Mouse (Mus musculus) right cerebral cortex, postnatal 4 days (tissue): Measurements from ENCODE around the gene Sertad2.
A peak's percentile ranks its signal among the peaks of the same experiment; 100 is the strongest.

Experiments
- DNase-seq: peaks from one replicate; pipeline ENCODE4 v3.0.0-alpha.2; 2022

Gene Sertad2

GRCm38 (mm10) chr11:20542739-20543452 is at the start of gene Sertad2:
TSS of gene Sertad2 (plus strand) at chr11:20543253.
- DNase-seq, result peak; percentile 99

DNA sequence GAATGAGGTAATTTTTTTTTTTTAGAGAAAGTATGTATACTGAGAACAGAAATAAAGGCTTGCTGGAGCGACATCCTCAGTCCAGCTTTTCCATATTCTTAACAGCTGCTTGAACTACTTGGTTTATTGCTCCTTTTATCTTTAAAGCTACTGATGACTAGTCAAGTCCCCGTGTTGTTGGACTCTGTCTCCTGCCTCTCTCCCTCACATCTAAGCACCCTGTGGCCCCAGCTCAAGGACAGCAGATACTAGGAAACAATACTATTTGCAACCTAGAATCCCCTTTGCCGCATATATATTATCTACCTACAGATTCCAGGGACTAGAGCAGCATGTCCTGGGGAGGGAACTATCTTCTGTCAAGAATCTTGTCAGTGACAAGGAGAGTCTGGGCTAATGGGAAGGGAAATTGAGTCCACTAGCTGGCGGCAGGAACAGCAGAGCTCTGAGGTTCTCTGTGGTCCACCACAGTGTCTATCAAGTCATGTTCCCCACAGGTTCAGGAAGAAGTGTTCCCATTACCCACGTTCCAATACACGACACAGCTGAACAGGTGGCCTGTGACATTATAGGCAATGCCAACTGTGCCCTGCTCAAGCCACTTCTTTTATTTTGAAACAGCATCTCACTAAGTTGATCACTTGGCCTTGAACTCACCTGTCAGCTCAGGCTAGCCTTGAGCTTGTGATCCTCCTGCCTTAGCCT is 49.0 kb upstream of the Sertad2 start:
- no peak for DNase-seq

- no peak for DNase-seq
Measured at GRCm38 (mm10) chr11:20500516-20500915, 42.5 kb upstream of the Sertad2 start.

- no peak for DNase-seq
Measured at GRCm38 (mm10) chr11:20501160-20501955, 41.7 kb upstream of the Sertad2 start.

DNA sequence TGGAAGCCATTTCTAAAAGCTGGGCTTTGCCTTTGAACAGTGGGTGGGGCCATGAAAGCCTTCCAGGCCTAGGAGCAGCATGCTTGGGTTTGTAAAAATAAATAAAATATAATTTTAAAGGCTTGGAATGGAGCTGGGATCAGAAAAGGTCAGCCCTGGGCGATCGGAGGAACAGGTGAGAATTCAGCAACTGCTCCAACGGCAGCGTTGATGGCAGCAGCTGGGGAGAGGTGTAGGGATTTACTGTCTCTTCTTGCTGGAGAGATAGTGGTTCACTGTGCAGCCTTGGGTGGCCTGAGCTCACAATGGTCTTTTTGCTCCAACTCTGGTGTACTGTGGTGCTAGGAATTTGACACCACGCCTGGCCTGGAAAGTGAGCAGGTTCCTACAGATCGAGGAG is 29.5 kb upstream of the Sertad2 start:
- DNase-seq, result no peak

DNA sequence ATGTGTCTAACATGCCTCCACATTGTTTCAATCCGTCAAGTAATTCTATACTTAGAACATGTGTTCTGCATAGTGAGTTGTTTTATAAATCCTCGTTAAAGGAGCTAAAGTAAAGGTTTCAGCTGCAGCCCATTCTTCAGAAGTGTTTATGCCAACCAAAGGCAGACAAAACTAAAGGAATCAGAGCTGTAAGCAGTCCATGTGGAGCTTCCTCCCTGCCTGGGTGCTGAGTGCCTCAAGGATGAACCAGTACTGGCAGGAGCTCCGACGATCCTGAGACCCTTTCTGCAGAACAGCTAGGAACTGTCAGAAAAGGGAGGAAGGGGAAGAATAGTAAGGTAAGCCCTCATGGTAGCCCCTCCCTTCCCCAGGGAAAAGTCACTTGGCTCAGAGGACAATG is 28.3 kb upstream of the Sertad2 start:
- DNase-seq, result no peak

DNA sequence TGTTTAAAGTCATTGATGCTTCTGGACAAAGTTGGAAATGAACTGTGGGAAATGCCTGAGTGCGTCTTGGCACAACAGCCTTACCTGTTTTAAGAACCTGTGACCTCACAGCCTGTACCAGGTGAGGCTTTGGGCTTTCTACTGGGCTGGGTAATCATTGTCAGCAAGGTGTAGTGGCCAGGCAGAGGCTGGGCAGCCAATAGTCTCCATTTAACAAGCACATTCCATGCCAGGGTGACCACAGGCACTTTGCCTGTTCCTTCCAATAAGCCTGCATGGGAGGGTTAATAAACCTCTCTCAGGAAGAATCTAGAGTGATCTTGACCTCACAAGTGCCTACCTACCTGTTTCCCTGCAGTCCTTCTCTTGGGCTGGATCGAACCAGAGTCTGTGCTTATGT is 21.7 kb upstream of the Sertad2 start:
- DNase-seq, result no peak

- DNase-seq, result no peak
Measured at GRCm38 (mm10) chr11:20522750-20523149, 20.3 kb upstream of the Sertad2 start.

DNA sequence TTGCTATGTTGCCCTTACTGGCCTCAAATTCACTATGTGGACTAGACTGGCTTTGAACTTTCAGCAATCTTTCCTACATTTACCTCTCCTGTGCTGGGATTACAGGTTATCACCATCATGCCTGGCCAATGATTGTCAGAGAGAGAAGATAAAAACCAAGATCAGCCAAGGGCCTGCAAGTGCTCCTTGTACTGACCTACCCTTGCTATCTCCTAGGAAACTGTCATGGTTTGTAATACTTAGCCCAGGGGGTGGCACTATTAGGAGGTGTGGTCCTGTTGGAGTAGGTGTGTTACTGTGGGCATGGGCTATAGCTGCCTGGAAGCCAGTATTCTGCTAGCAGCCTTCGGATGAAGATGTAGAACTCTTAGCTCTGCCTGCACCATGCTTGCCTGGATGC is 18.6 kb upstream of the Sertad2 start:
- no peak for DNase-seq

- no peak for DNase-seq
Measured at GRCm38 (mm10) chr11:20525909-20526308, 17.1 kb upstream of the Sertad2 start.

DNA sequence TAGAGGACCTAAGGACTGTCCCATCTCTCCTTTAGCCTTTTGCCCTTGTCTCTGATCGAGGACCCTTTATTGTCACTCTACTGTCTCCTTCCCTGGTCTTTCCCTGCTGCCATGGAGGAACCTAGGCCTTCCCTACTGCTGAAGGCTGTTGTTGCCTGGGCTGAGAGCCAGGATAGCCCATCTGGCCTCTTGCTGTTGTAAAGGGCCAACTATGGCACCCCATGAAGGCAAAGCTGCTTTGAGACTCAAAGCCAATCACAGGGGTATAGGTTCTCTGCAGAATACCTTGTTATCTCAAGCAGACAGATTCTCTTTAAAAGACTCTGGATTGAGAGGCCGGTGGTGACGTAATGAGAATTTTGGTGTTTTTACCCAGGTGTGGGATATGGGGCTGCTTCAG is 15.2 kb upstream of the Sertad2 start:
- DNase-seq, result no peak

- no peak for DNase-seq
Measured at GRCm38 (mm10) chr11:20531682-20531991, 11.4 kb upstream of the Sertad2 start.

- DNase-seq, result peak; percentile 57
Measured at GRCm38 (mm10) chr11:20531992-20532881, 10.8 kb upstream of the Sertad2 start.

DNA sequence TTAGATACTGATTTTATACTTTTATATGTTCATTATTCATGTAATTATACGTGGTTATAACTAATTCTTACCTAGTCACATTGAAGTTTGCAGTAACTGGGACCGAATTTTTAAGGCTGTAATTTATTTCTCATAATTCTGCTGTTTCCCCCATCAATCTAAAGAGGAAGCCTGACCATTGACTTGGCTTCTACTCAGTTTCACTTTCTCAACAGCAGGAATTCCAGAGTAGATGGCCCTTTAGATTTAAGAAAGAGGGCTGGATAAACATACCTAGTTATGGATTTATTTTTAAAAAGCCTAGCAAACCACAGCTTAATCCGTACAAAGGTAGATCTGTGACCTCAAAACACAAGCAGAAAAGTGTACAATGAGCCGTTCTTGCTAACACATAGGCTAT is 9.8 kb upstream of the Sertad2 start:
- DNase-seq, result no peak

- no peak for DNase-seq
Measured at GRCm38 (mm10) chr11:20537221-20537620, 5.8 kb upstream of the Sertad2 start.

GRCm38 (mm10) chr11:20538496-20538895 is 4.6 kb upstream of the Sertad2 start:
- no peak for DNase-seq

GRCm38 (mm10) chr11:20541280-20541679 is 1.8 kb upstream of the Sertad2 start:
- DNase-seq, result no peak

- no peak for DNase-seq
Measured at GRCm38 (mm10) chr11:20541995-20542637, 937 bp upstream of the Sertad2 start.

DNA sequence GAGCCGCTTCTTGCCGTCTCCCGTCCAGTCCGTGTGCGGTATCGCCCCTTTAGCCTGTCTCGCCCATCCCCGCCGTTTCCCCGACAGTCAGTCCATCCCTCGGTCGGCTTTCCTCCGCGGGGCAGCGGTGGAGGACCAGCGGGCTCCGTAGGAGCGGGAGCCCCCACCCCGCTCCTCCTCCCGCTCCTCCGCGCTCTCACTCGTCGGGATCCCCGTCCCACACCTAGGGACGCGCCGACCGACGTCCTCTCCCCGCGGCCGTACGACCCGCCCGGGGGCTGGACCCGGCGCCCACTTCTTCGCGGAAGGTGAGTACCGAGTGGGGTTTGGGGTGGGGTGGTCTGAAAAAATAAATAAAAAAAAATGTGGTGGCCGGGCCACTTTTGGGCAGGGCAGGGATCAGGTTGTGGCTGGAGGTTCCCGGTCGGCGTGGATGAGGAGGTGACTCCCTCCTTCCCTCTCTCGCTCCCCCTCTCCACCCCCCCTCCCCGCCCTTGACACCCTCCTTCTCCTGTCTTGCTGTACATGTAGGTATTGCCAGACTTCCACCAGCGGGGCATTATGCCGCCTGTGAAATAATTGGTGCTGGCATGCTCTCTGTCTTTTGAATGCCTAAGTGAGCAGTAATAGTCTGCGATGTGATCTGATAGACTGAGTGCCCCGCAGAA is 534 bp downstream of the Sertad2 start:
- DNase-seq, result no peak

DNA sequence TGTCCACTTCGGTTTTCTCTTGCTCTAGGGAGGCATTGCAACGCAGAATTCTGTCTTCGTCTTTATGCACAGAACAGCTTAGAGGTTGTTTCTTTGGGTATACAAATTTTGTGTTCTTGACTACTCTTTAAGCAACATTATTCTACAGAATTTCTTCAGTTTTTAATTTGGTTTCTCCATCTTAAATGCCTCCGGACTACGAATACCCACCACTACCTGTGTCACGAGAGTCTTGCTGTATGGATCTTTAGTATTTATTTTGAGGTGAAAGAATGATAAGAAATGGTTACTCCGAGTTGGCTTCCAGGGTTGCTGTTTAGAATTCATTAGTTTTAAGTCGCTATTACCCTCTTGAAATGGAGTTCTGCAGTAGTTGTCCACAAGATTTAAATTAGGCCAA is 1.3 kb downstream of the Sertad2 start:
- DNase-seq, result no peak

DNA sequence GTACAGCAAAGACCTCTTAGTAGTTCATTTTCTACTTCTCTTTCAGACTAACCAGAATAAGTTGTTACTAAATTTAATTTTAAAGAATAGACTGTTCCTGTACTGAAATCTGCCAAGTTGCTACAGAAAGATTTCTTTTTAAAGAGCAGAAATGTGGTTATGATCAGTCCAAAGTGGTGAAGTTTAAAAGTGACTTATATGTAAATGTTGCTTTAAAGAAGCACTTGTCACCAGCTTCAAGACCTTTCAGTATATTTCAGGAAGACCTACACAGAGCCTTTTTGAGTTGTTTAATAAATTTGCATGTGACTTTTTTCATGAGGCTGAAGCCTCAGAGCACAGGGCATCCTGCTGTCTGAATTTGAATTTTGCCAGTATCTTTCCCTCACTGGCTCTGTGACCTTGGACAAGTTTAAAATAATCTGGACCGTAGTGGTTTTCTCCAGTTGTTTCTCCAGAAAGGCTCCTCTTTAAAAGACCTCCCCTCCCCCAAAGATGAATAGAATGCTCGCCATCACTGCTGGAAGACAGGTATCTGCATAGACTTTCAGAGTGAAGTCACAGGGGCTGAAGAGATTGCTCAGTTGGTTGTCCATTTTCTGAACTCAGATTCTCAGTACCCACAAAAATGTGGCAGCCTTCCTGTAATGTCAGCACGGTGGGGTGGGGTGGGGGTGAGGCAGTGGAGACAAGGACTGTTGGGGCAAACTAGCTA is 1.9 kb downstream of the Sertad2 start:
- DNase-seq, result no peak
